Mouse (Mus musculus): ENCODE measurements around the gene Ttc28.

Gene Ttc28

GRCm38 (mm10) chr5:111175410-111175809 lies 295.8 kb downstream of the Ttc28 start:
- DNase-seq (ENCODE audit: low spot score) = no peak

- DNase-seq (ENCODE audit: low spot score) = no peak
Observed at GRCm38 (mm10) chr5:111175842-111176241, 296.2 kb downstream of the Ttc28 start.

GRCm38 (mm10) chr5:111176441-111176840 lies 296.8 kb downstream of the Ttc28 start:
- no peak for DNase-seq (ENCODE audit: low spot score)

- DNase-seq (ENCODE audit: low spot score) = no peak
Observed at GRCm38 (mm10) chr5:111178324-111179076, 298.9 kb downstream of the Ttc28 start.

- DNase-seq (ENCODE audit: low spot score) = no peak
Observed at GRCm38 (mm10) chr5:111179651-111180050, 300.0 kb downstream of the Ttc28 start.

- no peak for DNase-seq (ENCODE audit: low spot score)
Observed at GRCm38 (mm10) chr5:111180091-111181053, 300.8 kb downstream of the Ttc28 start.

- no peak for DNase-seq (ENCODE audit: low spot score)
Observed at GRCm38 (mm10) chr5:111181204-111181912, 301.8 kb downstream of the Ttc28 start.

GRCm38 (mm10) chr5:111186600-111186999 lies 307.0 kb downstream of the Ttc28 start:
- no peak for DNase-seq (ENCODE audit: low spot score)

- DNase-seq (ENCODE audit: low spot score) = no peak
Observed at GRCm38 (mm10) chr5:111191972-111192371, 312.4 kb downstream of the Ttc28 start.

GRCm38 (mm10) chr5:111194829-111195228 lies 315.2 kb downstream of the Ttc28 start:
- no peak for DNase-seq (ENCODE audit: low spot score)

- no peak for DNase-seq (ENCODE audit: low spot score)
Observed at GRCm38 (mm10) chr5:111195488-111196485, 316.2 kb downstream of the Ttc28 start.

- DNase-seq (ENCODE audit: low spot score) = no peak
Observed at GRCm38 (mm10) chr5:111197727-111198126, 318.1 kb downstream of the Ttc28 start.

GRCm38 (mm10) chr5:111200167-111200840 lies 320.7 kb downstream of the Ttc28 start:
- DNase-seq (ENCODE audit: low spot score) = no peak

- DNase-seq (ENCODE audit: low spot score) = peak; percentile 67
Observed at GRCm38 (mm10) chr5:111200915-111201610, 321.5 kb downstream of the Ttc28 start.

GRCm38 (mm10) chr5:111204221-111204620 lies 324.6 kb downstream of the Ttc28 start:
- DNase-seq (ENCODE audit: low spot score) = no peak

GRCm38 (mm10) chr5:111204976-111205586 lies 325.5 kb downstream of the Ttc28 start:
- peak; percentile 50 for DNase-seq (ENCODE audit: low spot score)

GRCm38 (mm10) chr5:111205817-111206216 lies 326.2 kb downstream of the Ttc28 start:
- DNase-seq (ENCODE audit: low spot score) = no peak

- no peak for DNase-seq (ENCODE audit: low spot score)
Observed at GRCm38 (mm10) chr5:111207924-111208659, 328.5 kb downstream of the Ttc28 start.

- DNase-seq (ENCODE audit: low spot score) = peak; percentile 59
Observed at GRCm38 (mm10) chr5:111208660-111208969, 329.0 kb downstream of the Ttc28 start.
